Mouse (Mus musculus): Measurements from ENCODE around the gene Tmem274. TPM values are rescaled to one million over a fixed set of nuclear protein-coding genes. Genes with fewer than 3 reads are reported as not detected.

Gene Tmem274
- polyA plus RNA-seq, 1 experiment = not detected

GRCm38 (mm10) chr4:149463435-149463950 lies 13.7 kb upstream of the Tmem274 start:
- peaks cover 11% of the 10 kb centered on the region for H3K36me3 ChIP-seq (replicated peaks; ENCODE audit: low read length)
- TF ChIP-seq GATA1 (IDR thresholded peaks at IDR 0.05; ENCODE audit: borderline replicate concordance, low read length) (no peak), FLI1 (IDR thresholded peaks at IDR 0.05; ENCODE audit: low read length) (no peak)
- H3K27me3 ChIP-seq (replicated peaks) = peaks cover 38% of the 10 kb centered on the region
- H3K4me3 ChIP-seq (replicated peaks) = no peak overlapping the region
- H3K4me1 ChIP-seq = peaks cover 13% of the 10 kb centered on the region
- H3K9me3 ChIP-seq = peaks cover 5% of the 10 kb centered on the region

- Histone ChIP-seq H3K4me1 (no peaks in the 10 kb centered on the region), H3K36me3 (replicated peaks; ENCODE audit: low read length) (peaks cover 61% of the 10 kb centered on the region), H3K4me3 (replicated peaks) (no peak overlapping the region), H3K9me3 (peaks cover 5% of the 10 kb centered on the region; the same call in 1 of the 2 replicates), H3K27me3 (replicated peaks) (peaks cover 5% of the 10 kb centered on the region)
- TF ChIP-seq GATA1 (IDR thresholded peaks at IDR 0.05; ENCODE audit: borderline replicate concordance, low read length) (no peak), FLI1 (IDR thresholded peaks at IDR 0.05; ENCODE audit: low read length) (no peak)
Measured at GRCm38 (mm10) chr4:149469557-149469956, 7.6 kb upstream of the Tmem274 start.

DNA sequence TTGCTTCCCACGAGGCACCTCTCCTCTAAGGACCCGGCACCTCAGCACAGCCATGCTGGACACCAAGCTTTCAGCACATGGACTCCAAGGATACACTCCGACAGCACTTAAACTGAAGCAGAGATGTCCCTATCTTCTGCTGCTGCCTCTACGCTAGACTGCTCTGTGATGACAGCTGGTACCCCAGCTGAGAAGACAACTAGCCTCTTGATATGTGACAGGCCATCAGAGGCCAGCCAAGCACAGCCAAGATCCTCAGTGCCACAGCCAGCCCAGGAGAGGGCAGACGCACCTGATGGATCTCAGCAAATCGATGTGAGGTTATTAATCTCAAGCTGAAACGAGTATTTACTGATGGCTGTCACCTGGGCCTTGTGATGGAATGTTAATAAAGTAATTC lies 2.1 kb upstream of the Tmem274 start:
- Histone ChIP-seq H3K4me3 (replicated peaks) (no peak overlapping the region), H3K36me3 (replicated peaks; ENCODE audit: low read length) (peaks cover 48% of the 10 kb centered on the region), H3K9me3 (peaks cover 5% of the 10 kb centered on the region; the same call in 1 of the 2 replicates), H3K4me1 (peaks cover 3% of the 10 kb centered on the region; the same call in 1 of the 2 replicates), H3K27me3 (replicated peaks) (peaks cover 6% of the 10 kb centered on the region)
- TF ChIP-seq GATA1 (IDR thresholded peaks at IDR 0.05; ENCODE audit: borderline replicate concordance, low read length) (no peak), FLI1 (IDR thresholded peaks at IDR 0.05; ENCODE audit: low read length) (no peak)

GRCm38 (mm10) chr4:149484566-149484965 lies 7.4 kb downstream of the Tmem274 start:
- TF ChIP-seq GATA1 (IDR thresholded peaks at IDR 0.05; ENCODE audit: borderline replicate concordance, low read length) (no peak), FLI1 (IDR thresholded peaks at IDR 0.05; ENCODE audit: low read length) (no peak)
- H3K9me3 ChIP-seq = no peaks in the 10 kb centered on the region
- peaks cover 34% of the 10 kb centered on the region for H3K36me3 ChIP-seq (replicated peaks; ENCODE audit: low read length)
- H3K4me1 ChIP-seq = peaks cover 33% of the 10 kb centered on the region
- peak overlapping the region; percentile 98 for H3K4me3 ChIP-seq (replicated peaks)
- H3K27me3 ChIP-seq (replicated peaks) = no peaks in the 10 kb centered on the region

GRCm38 (mm10) chr4:149485053-149485824 lies 8.1 kb downstream of the Tmem274 start, which contains the start of the genes Nmnat1 and Lzic:
Nmnat1 (minus strand) TSS chr4:149485202.
Lzic (plus strand) TSS chr4:149485229.
- Histone ChIP-seq H3K4me3 (replicated peaks) (peak within 1 kb of the TSS; percentile 98), H3K4me1 (peaks cover 33% of the 10 kb centered on the region), H3K36me3 (replicated peaks; ENCODE audit: low read length) (peaks cover 40% of the 10 kb centered on the region), H3K27me3 (replicated peaks) (no peaks in the 10 kb centered on the region), H3K9me3 (no peaks in the 10 kb centered on the region)
- TF ChIP-seq GATA1 (IDR thresholded peaks at IDR 0.05; ENCODE audit: borderline replicate concordance, low read length) = no peak
- peak; percentile 55; the same call in 1 of the 2 replicates for TF ChIP-seq FLI1 (IDR thresholded peaks at IDR 0.05; ENCODE audit: low read length)

DNA sequence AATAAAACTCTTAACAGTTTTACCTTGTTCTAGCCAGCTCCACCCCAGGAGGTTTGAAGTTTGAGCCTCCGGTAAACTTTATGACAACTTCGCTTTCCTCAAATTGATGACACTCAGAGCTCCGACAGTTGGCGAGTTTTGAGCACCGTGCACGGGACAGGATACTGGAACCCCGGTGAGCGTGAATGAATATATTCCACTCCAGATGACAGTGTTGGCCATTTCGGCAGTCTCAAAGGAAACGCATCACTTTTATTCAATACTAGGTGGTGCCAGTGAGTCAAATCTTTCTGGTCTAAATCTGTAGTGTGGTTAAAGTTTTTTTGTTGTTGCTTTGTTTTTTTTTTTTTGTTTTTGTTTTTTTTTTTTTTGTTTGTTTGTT lies 8.6 kb downstream of the Tmem274 start:
- Histone ChIP-seq H3K36me3 (replicated peaks; ENCODE audit: low read length) (peaks cover 41% of the 10 kb centered on the region), H3K9me3 (no peaks in the 10 kb centered on the region)
- TF ChIP-seq GATA1 (IDR thresholded peaks at IDR 0.05; ENCODE audit: borderline replicate concordance, low read length) (no peak), FLI1 (IDR thresholded peaks at IDR 0.05; ENCODE audit: low read length) (no peak)

DNA sequence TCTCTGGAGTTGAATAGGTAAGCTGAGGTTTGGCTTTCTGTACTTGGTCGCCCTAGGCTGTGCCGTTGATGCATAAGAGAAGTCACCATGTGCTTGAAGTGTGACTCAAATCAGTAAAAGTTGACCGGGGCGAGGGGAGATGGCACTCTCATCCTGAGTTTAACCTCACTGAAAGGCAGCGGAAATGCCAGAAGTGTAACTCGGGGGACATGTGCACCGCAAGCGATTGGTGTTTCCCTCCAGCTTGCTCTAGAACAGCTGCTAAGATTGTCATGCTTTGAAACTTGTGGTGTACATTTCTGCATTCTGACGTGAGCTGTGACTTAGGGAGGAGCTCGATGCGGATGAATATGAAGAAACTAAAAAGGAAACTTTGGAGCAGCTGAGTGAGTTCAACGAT lies 10.6 kb downstream of the Tmem274 start:
- Histone ChIP-seq H3K9me3 (no peaks in the 10 kb centered on the region), H3K27me3 (replicated peaks) (no peaks in the 10 kb centered on the region), H3K36me3 (replicated peaks; ENCODE audit: low read length) (peaks cover 58% of the 10 kb centered on the region), H3K4me1 (peaks cover 28% of the 10 kb centered on the region), H3K4me3 (replicated peaks) (no peak overlapping the region)
- TF ChIP-seq FLI1 (IDR thresholded peaks at IDR 0.05; ENCODE audit: low read length) = no peak
- no peak for TF ChIP-seq GATA1 (IDR thresholded peaks at IDR 0.05; ENCODE audit: borderline replicate concordance, low read length)

More for the DNA sequence above, 8.6 kb downstream of the Tmem274 start:
- Histone ChIP-seq H3K4me3 (replicated peaks) (peak overlapping the region; percentile 98), H3K27me3 (replicated peaks) (no peaks in the 10 kb centered on the region), H3K4me1 (peaks cover 33% of the 10 kb centered on the region)

DNA sequence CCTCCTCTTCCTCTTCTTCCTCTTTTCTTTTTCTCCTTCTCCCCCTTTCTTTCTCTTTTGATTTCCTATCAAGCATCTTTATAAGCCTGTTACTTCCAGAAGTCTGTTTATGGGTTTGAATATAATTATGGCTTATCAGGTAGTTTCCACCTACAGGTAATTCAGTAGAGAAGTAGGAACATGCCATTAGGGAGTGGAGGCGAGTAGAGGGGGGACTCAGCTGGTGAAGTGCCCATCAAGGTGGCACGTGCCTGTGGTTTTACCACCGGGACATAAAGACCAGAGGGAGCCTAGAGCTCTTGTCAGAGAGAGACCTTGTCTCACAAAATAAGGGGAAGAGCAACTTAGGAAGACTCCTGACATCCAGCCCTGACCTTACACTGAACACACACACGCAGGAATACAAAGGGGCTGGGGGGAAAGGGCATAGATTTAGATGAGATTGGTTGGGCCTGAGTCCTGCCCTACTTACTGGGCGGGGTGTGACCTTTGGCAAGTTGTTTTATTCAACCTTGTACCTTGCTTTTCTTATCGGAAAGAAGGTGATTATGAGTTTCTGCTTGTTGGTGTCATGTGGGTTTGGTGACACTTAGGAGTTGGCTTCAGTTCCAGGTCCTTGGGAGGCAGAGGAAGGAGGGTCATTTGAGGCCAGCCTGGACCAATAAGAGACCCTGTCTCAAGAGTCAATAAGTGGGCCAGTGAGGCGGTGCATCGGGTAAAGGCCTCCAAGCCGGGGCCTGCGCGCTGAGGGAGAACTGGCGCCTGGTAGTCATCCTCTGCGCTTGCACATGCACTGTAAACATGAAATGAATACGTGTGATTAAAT lies 12.4 kb downstream of the Tmem274 start:
- Histone ChIP-seq H3K9me3 (no peaks in the 10 kb centered on the region), H3K4me3 (replicated peaks) (no peak overlapping the region), H3K27me3 (replicated peaks) (no peaks in the 10 kb centered on the region), H3K4me1 (peaks cover 13% of the 10 kb centered on the region), H3K36me3 (replicated peaks; ENCODE audit: low read length) (peaks cover 76% of the 10 kb centered on the region)
- TF ChIP-seq FLI1 (IDR thresholded peaks at IDR 0.05; ENCODE audit: low read length) (no peak), GATA1 (IDR thresholded peaks at IDR 0.05; ENCODE audit: borderline replicate concordance, low read length) (no peak)

- H3K27me3 ChIP-seq (replicated peaks) = no peaks in the 10 kb centered on the region
- H3K4me1 ChIP-seq = peaks cover 16% of the 10 kb centered on the region
- H3K4me3 ChIP-seq (replicated peaks) = no peak overlapping the region
- TF ChIP-seq FLI1 (IDR thresholded peaks at IDR 0.05; ENCODE audit: low read length) (no peak), GATA1 (IDR thresholded peaks at IDR 0.05; ENCODE audit: borderline replicate concordance, low read length) (no peak)
- peaks cover 89% of the 10 kb centered on the region for H3K36me3 ChIP-seq (replicated peaks; ENCODE audit: low read length)
- H3K9me3 ChIP-seq = no peaks in the 10 kb centered on the region
Measured at GRCm38 (mm10) chr4:149491151-149491550, 14.0 kb downstream of the Tmem274 start.

Data from megakaryocyte, embryonic 14.5 days (primary cell).